Comparison of ENCODE assay signal across 16 mouse cellular contexts in genomic region chr13:104622102-104622743, GRCm38 (mm10).
DNase-seq lines count a peak whose midpoint lies in the region; ATAC-seq and TF ChIP-seq lines count a peak whose summit lies in the region.
"Had no signal": no experiment of that assay in that cellular context is flagged by ENCODE, and none has a peak within 500 bp of the region (broad histone marks: within the 10 kb centered on the region; RNA-seq: fewer than 3 reads in every experiment).

No protein-coding gene starts in this region.

- H3K27me3 ChIP-seq in Patski = no peaks in the 10 kb centered on the region
- H3K27me3 ChIP-seq: embryonic facial prominence, embryonic 15.5 days; forebrain, embryonic 12.5 days; heart, embryonic 13.5 days; limb, embryonic 12.5 days had no signal

- POLR2A ChIA-PET in Patski (lab: Charles Lee) = interaction anchor here (0.7 kb wide), 1 partner anchor 20 kb away, joined by 3 read pairs; no protein-coding TSS in a partner anchor

- ATAC-seq in frontal cortex, adult (ENCODE audit: low TSS enrichment) = 0 out of 2 replicates have a peak, but pooled peaks have one; percentile 10
- ATAC-seq in Patski = peak; percentile 97
- ATAC-seq in hematopoietic stem cell, adult 5-6 weeks (replicated peaks in 1 of 2; ENCODE audit: insufficient read depth in 1 of 2, low FRiP score in 2 of 2, low TSS enrichment in 1 of 2, low read depth in 1 of 2, poor library complexity in 2 of 2, severe bottlenecking in 2 of 2) = peak; percentile 37 to 47; a peak in 3 of 4 replicates

- in situ Hi-C loops in Patski (cut with MboI; ENCODE audit: low pct_unique_long_range_greater_than_20kb) = no loop called here

- CTCF ChIA-PET in Patski (lab: Charles Lee) = no interaction called here

- no peak for TF ChIP-seq CTCF in Patski (IDR thresholded peaks at IDR 0.05)

- DNase-seq in frontal cortex, postnatal 36 days (ENCODE audit: low spot score in 2 of 2) = no peak
- DNase-seq in 416B (ENCODE audit: low read depth) (peak; percentile 73), Patski (ENCODE audit: low read depth, low spot score) (peak; percentile 71)
- no peak for DNase-seq in kidney, adult 18-20 months
- DNase-seq in embryo, embryonic 11 days = no peak
- DNase-seq in left cerebral cortex, adult 18-20 months (ENCODE audit: low spot score in 2 of 2) = no peak
- DNase-seq: adrenal gland, postnatal 14 days; cerebellum, adult 8-10 months; heart, postnatal 36 days; lung, postnatal 36 days had no signal

Comparison
In these comparisons a context has a peak if more than half of its experiments do, and no peak if none do; other contexts are left out.
1. ATAC-seq: peak in every context shown above with its lines; median percentile 97 in Patski; 42 in hematopoietic stem cell, adult 5-6 weeks; 10 in frontal cortex, adult.
2. DNase-seq: peak in 416B (single experiment) and Patski (single experiment); none in frontal cortex, postnatal 36 days (0 of 2), kidney, adult 18-20 months (single experiment), embryo, embryonic 11 days (single experiment) and left cerebral cortex, adult 18-20 months (0 of 2).